Mouse (Mus musculus) limb, embryonic 15.5 days (tissue): ENCODE results near the gene 1700037H04Rik. TPM values are rescaled to one million over a fixed set of nuclear protein-coding genes. Genes with fewer than 3 reads are reported as not detected.

Experiments used
- ATAC-seq: fragments of 200-750 bp; cut with Nextera tagmentation; 2 replicates; pipeline ENCODE4 v1.8.0; 2017; ENCODE audit warnings: low read depth, moderate TSS enrichment; ENCODE audit not compliant: insufficient number of reproducible peaks, low FRiP score, low TSS enrichment
- H3K27ac ChIP-seq: fragments of 300-500 bp; sonication (generic); 2 replicates; pipeline ENCODE4 v1.5.1; 2015; ENCODE audit warnings: moderate library complexity, mild to moderate bottlenecking, inconsistent platforms
- H3K27me3 ChIP-seq: fragments of 300-500 bp; sonication (generic); 2 replicates; pipeline ENCODE4 v1.6.1; 2015; ENCODE audit warnings: inconsistent platforms
- H3K36me3 ChIP-seq: fragments of 300-500 bp; sonication (generic); 2 replicates; pipeline ENCODE4 v1.6.1; 2015; ENCODE audit warnings: inconsistent platforms
- H3K4me1 ChIP-seq: fragments of 300-500 bp; sonication (generic); 2 replicates; pipeline ENCODE4 v1.6.1; 2015; ENCODE audit warnings: inconsistent platforms
- H3K4me2 ChIP-seq: fragments of 300-500 bp; sonication (generic); 2 replicates; pipeline ENCODE4 v1.6.1; 2015; ENCODE audit warnings: mild to moderate bottlenecking, inconsistent platforms
- H3K4me3 ChIP-seq: fragments of 300-500 bp; sonication (generic); 2 replicates; pipeline ENCODE4 v1.5.1; 2015; ENCODE audit warnings: mild to moderate bottlenecking, inconsistent platforms
- H3K9ac ChIP-seq: fragments of 300-500 bp; sonication (generic); 2 replicates; pipeline ENCODE4 v1.6.1; 2015; ENCODE audit warnings: inconsistent platforms
- H3K9me3 ChIP-seq: fragments of 300-500 bp; sonication (generic); 2 replicates; pipeline ENCODE4 v1.6.1; 2016; ENCODE audit warnings: inconsistent platforms
- WGBS: fragments of 180-500 bp; shearing (Covaris S2); methylation state at CpG from one replicate; pipeline ENCODE4 v1.1.7; 2015; 5-methylcytosine and 5-hydroxymethylcytosine counted together
- polyA plus RNA-seq: library from polyadenylated mRNA; unstranded; fragments of >200 nt; fragmentation: Nextera tagmentation; extraction: Ambion mirVana; gene quantifications from 2 replicates; pipeline ENCODE4 v1.2.1, GENCODE M21; 2015

1700037H04Rik gene
- polyA plus RNA-seq, 1 experiment from 2014 or later: 56.0 TPM

- no peak overlapping the region for H3K27ac ChIP-seq
- peaks cover 55% of the 10 kb centered on the region for H3K4me1 ChIP-seq
- no peak overlapping the region for H3K4me3 ChIP-seq
- no peak for ATAC-seq
- no peaks in the 10 kb centered on the region for H3K9me3 ChIP-seq
- 61% methylated on average over 5 of the region's 5 CpGs for WGBS
- peak overlapping the region; percentile 92; the same call in 1 of the 2 replicates for H3K4me2 ChIP-seq
- H3K9ac ChIP-seq: no peak overlapping the region
- H3K36me3 ChIP-seq: peaks cover 14% of the 10 kb centered on the region
- peaks cover 24% of the 10 kb centered on the region for H3K27me3 ChIP-seq
Observed at GRCm38 (mm10) chr2:131176491-131176890, 16.6 kb upstream of the 1700037H04Rik start.

GRCm38 (mm10) chr2:131175945-131176309 is 16.0 kb upstream of the 1700037H04Rik start:
- no peak overlapping the region for H3K4me3 ChIP-seq
- WGBS: 92% methylated on average over 1 of the region's 1 CpGs
- no peak overlapping the region for H3K4me2 ChIP-seq
- H3K4me1 ChIP-seq: peaks cover 60% of the 10 kb centered on the region
- no peak overlapping the region for H3K9ac ChIP-seq
- peaks cover 14% of the 10 kb centered on the region for H3K36me3 ChIP-seq
- peaks cover 29% of the 10 kb centered on the region for H3K27me3 ChIP-seq
- no peak for ATAC-seq
- H3K27ac ChIP-seq: no peak overlapping the region
- no peaks in the 10 kb centered on the region for H3K9me3 ChIP-seq

- ATAC-seq: no peak
- H3K36me3 ChIP-seq: peaks cover 14% of the 10 kb centered on the region
- H3K9me3 ChIP-seq: no peaks in the 10 kb centered on the region
- H3K27ac ChIP-seq: no peak overlapping the region
- no peak overlapping the region for H3K9ac ChIP-seq
- peaks cover 34% of the 10 kb centered on the region for H3K27me3 ChIP-seq
- H3K4me1 ChIP-seq: peaks cover 62% of the 10 kb centered on the region
- H3K4me3 ChIP-seq: no peak overlapping the region
- 73% methylated on average over 3 of the region's 3 CpGs for WGBS
- H3K4me2 ChIP-seq: no peak overlapping the region
Observed at GRCm38 (mm10) chr2:131175286-131175944, 15.5 kb upstream of the 1700037H04Rik start.

GRCm38 (mm10) chr2:131174700-131175099 is 14.8 kb upstream of the 1700037H04Rik start:
- Histone ChIP-seq H3K36me3 (peaks cover 14% of the 10 kb centered on the region), H3K4me1 (peaks cover 58% of the 10 kb centered on the region), H3K9me3 (no peaks in the 10 kb centered on the region), H3K27me3 (peaks cover 41% of the 10 kb centered on the region), H3K27ac (no peak overlapping the region), H3K9ac (no peak overlapping the region; the same call in 1 of the 2 replicates), H3K4me3 (peak overlapping the region; percentile 39), H3K4me2 (peak overlapping the region; percentile 83)
- 8% methylated on average over 11 of the region's 11 CpGs for WGBS
- ATAC-seq: no peak

- Histone ChIP-seq H3K27me3 (peaks cover 43% of the 10 kb centered on the region), H3K4me1 (peaks cover 36% of the 10 kb centered on the region), H3K9me3 (no peaks in the 10 kb centered on the region), H3K27ac (no peak overlapping the region), H3K36me3 (peaks cover 5% of the 10 kb centered on the region), H3K4me2 (no peak overlapping the region), H3K9ac (no peak overlapping the region), H3K4me3 (no peak overlapping the region)
- WGBS: 54% methylated on average over 9 of the region's 9 CpGs
- ATAC-seq: no peak
Observed at GRCm38 (mm10) chr2:131172322-131172721, 12.4 kb upstream of the 1700037H04Rik start.

GRCm38 (mm10) chr2:131171401-131172104 is 11.7 kb upstream of the 1700037H04Rik start:
- H3K9me3 ChIP-seq: no peaks in the 10 kb centered on the region
- H3K4me3 ChIP-seq: peak overlapping the region; percentile 26
- peak overlapping the region; percentile 40 for H3K4me2 ChIP-seq
- H3K4me1 ChIP-seq: peaks cover 29% of the 10 kb centered on the region
- WGBS: 8% methylated on average over 42 of the region's 43 CpGs
- no peaks in the 10 kb centered on the region; the same call in 1 of the 2 replicates for H3K36me3 ChIP-seq
- no peak overlapping the region for H3K27ac ChIP-seq
- H3K9ac ChIP-seq: peak overlapping the region; percentile 2; the same call in 1 of the 2 replicates
- H3K27me3 ChIP-seq: peaks cover 43% of the 10 kb centered on the region
- ATAC-seq: no peak

- H3K27ac ChIP-seq: no peak overlapping the region
- no peaks in the 10 kb centered on the region for H3K9me3 ChIP-seq
- no peaks in the 10 kb centered on the region for H3K36me3 ChIP-seq
- peak overlapping the region; percentile 40 for H3K4me2 ChIP-seq
- no peak overlapping the region; the same call in 1 of the 2 replicates for H3K9ac ChIP-seq
- peak overlapping the region; percentile 26 for H3K4me3 ChIP-seq
- WGBS: 16% methylated on average over 9 of the region's 9 CpGs
- no peak for ATAC-seq
- peaks cover 23% of the 10 kb centered on the region for H3K4me1 ChIP-seq
- peaks cover 43% of the 10 kb centered on the region for H3K27me3 ChIP-seq
Observed at GRCm38 (mm10) chr2:131170936-131171335, 11.1 kb upstream of the 1700037H04Rik start.

- Histone ChIP-seq H3K9me3 (no peaks in the 10 kb centered on the region), H3K4me3 (no peak overlapping the region), H3K27ac (no peak overlapping the region), H3K4me1 (peaks cover 11% of the 10 kb centered on the region), H3K36me3 (no peaks in the 10 kb centered on the region), H3K27me3 (peaks cover 43% of the 10 kb centered on the region), H3K4me2 (no peak overlapping the region), H3K9ac (no peak overlapping the region)
- ATAC-seq: no peak
- WGBS: 82% methylated on average over 1 of the region's 1 CpGs
Observed at GRCm38 (mm10) chr2:131168914-131169313, 9.0 kb upstream of the 1700037H04Rik start.

GRCm38 (mm10) chr2:131167984-131168383 is 8.1 kb upstream of the 1700037H04Rik start:
- H3K27me3 ChIP-seq: peaks cover 34% of the 10 kb centered on the region
- ATAC-seq: no peak
- H3K4me1 ChIP-seq: peaks cover 13% of the 10 kb centered on the region
- WGBS: 82% methylated on average over 6 of the region's 6 CpGs
- H3K4me2 ChIP-seq: no peak overlapping the region
- no peaks in the 10 kb centered on the region for H3K9me3 ChIP-seq
- no peak overlapping the region for H3K27ac ChIP-seq
- H3K9ac ChIP-seq: no peak overlapping the region
- H3K36me3 ChIP-seq: no peaks in the 10 kb centered on the region
- H3K4me3 ChIP-seq: no peak overlapping the region

GRCm38 (mm10) chr2:131166172-131166571 is 6.3 kb upstream of the 1700037H04Rik start:
- no peak overlapping the region for H3K9ac ChIP-seq
- no peak overlapping the region for H3K4me2 ChIP-seq
- H3K27me3 ChIP-seq: peaks cover 16% of the 10 kb centered on the region
- no peak overlapping the region for H3K27ac ChIP-seq
- no peaks in the 10 kb centered on the region for H3K36me3 ChIP-seq
- no peaks in the 10 kb centered on the region for H3K9me3 ChIP-seq
- H3K4me3 ChIP-seq: no peak overlapping the region
- peaks cover 6% of the 10 kb centered on the region; the same call in 1 of the 2 replicates for H3K4me1 ChIP-seq
- ATAC-seq: no peak
- 87% methylated on average over 2 of the region's 2 CpGs for WGBS

GRCm38 (mm10) chr2:131163924-131164323 is 4.0 kb upstream of the 1700037H04Rik start:
- ATAC-seq: no peak
- Histone ChIP-seq H3K4me2 (no peak overlapping the region), H3K9ac (no peak overlapping the region), H3K27me3 (no peaks in the 10 kb centered on the region), H3K4me1 (peaks cover 6% of the 10 kb centered on the region), H3K27ac (no peak overlapping the region), H3K9me3 (no peaks in the 10 kb centered on the region), H3K36me3 (no peaks in the 10 kb centered on the region), H3K4me3 (no peak overlapping the region)
- WGBS: 59% methylated on average over 7 of the region's 7 CpGs

GRCm38 (mm10) chr2:131160671-131161111 is 810 bp upstream of the 1700037H04Rik start:
- Histone ChIP-seq H3K4me3 (peak overlapping the region; percentile 71), H3K9ac (peak overlapping the region; percentile 68), H3K4me1 (peaks cover 18% of the 10 kb centered on the region), H3K27ac (peak overlapping the region; percentile 89), H3K27me3 (no peaks in the 10 kb centered on the region), H3K9me3 (no peaks in the 10 kb centered on the region), H3K4me2 (peak overlapping the region; percentile 86), H3K36me3 (no peaks in the 10 kb centered on the region)
- ATAC-seq: no peak
- WGBS: 1% methylated on average over 17 of the region's 17 CpGs
